31 mouse cellular contexts compared by ENCODE assay signal in genomic region chr2:150060046-150060725, GRCm38 (mm10).
DNase-seq lines count a peak whose midpoint lies in the region; ATAC-seq and TF ChIP-seq lines count a peak whose summit lies in the region.
"Had no signal": no experiment of that assay in that cellular context is flagged by ENCODE, and none has a peak within 500 bp of the region (broad histone marks: within the 10 kb centered on the region; RNA-seq: fewer than 3 reads in every experiment).

No protein-coding gene starts in this region.

- H3K4me1 ChIP-seq in forebrain, postnatal 0 days (ENCODE audit: insufficient read depth), result no peaks in the 10 kb centered on the region
- H3K4me1 ChIP-seq in forebrain, embryonic 10.5 days, result no peaks in the 10 kb centered on the region
- H3K4me1 ChIP-seq in midbrain, postnatal 0 days (ENCODE audit: insufficient read depth, low read length), result no peaks in the 10 kb centered on the region
- no peaks in the 10 kb centered on the region for H3K4me1 ChIP-seq in neural tube, embryonic 15.5 days
- H3K4me1 ChIP-seq: embryonic facial prominence, embryonic 10.5 days; embryonic facial prominence, embryonic 15.5 days; forebrain, embryonic 13.5 days; hindbrain, embryonic 12.5 days; intestine, embryonic 15.5 days; liver, embryonic 12.5 days; neural tube, embryonic 13.5 days had no signal

- H3K4me3 ChIP-seq in forebrain, postnatal 0 days (ENCODE audit: low read depth, low read length), result no peak overlapping the region
- H3K4me3 ChIP-seq in forebrain, embryonic 10.5 days, result no peak overlapping the region
- no peak overlapping the region for H3K4me3 ChIP-seq in midbrain, postnatal 0 days (ENCODE audit: low read depth, low read length)
- no peak overlapping the region for H3K4me3 ChIP-seq in neural tube, embryonic 15.5 days (replicated peaks)
- H3K4me3 ChIP-seq: embryonic facial prominence, embryonic 10.5 days; embryonic facial prominence, embryonic 15.5 days; forebrain, embryonic 13.5 days; hindbrain, embryonic 12.5 days; intestine, embryonic 15.5 days; liver, embryonic 12.5 days; neural tube, embryonic 13.5 days had no signal

- no peak overlapping the region for H3K27ac ChIP-seq in forebrain, postnatal 0 days (ENCODE audit: low read depth, low read length)
- H3K27ac ChIP-seq in forebrain, embryonic 10.5 days, result no peak overlapping the region
- no peak overlapping the region for H3K27ac ChIP-seq in midbrain, postnatal 0 days (ENCODE audit: low read depth, low read length)
- no peak overlapping the region for H3K27ac ChIP-seq in neural tube, embryonic 15.5 days (replicated peaks)
- H3K27ac ChIP-seq: embryonic facial prominence, embryonic 10.5 days; embryonic facial prominence, embryonic 15.5 days; forebrain, embryonic 13.5 days; hindbrain, embryonic 12.5 days; hindbrain, postnatal 0 days; intestine, embryonic 15.5 days; liver, embryonic 12.5 days; neural tube, embryonic 13.5 days had no signal

- no peaks in the 10 kb centered on the region for H3K9me3 ChIP-seq in forebrain, postnatal 0 days (ENCODE audit: low read length)
- H3K9me3 ChIP-seq in forebrain, embryonic 10.5 days, result no peaks in the 10 kb centered on the region
- no peaks in the 10 kb centered on the region for H3K9me3 ChIP-seq in midbrain, postnatal 0 days (ENCODE audit: low read length)
- H3K9me3 ChIP-seq in neural tube, embryonic 15.5 days (replicated peaks), result no peaks in the 10 kb centered on the region
- H3K9me3 ChIP-seq: embryonic facial prominence, embryonic 10.5 days; embryonic facial prominence, embryonic 15.5 days; forebrain, embryonic 13.5 days; hindbrain, embryonic 12.5 days; intestine, embryonic 15.5 days; liver, embryonic 12.5 days; neural tube, embryonic 13.5 days had no signal

- DNase-seq in forebrain, postnatal 0 days, result peak; percentile 35
- no peak for DNase-seq in forebrain, embryonic 10.5 days (ENCODE audit: extremely low spot score, low spot score)
- peak; percentile 26 to 29 for DNase-seq in right cerebral cortex, postnatal 10 days (ENCODE audit: low spot score in 2 of 2)
- DNase-seq in right cerebral cortex, postnatal 25 days, result no peak
- peak; percentile 25 to 43 for DNase-seq in layer of hippocampus, postnatal 10 days (ENCODE audit: low spot score in 2 of 2)
- peak; percentile 5 for DNase-seq in midbrain, postnatal 0 days (ENCODE audit: low spot score)
- no peak for DNase-seq in kidney, adult 18-20 months
- DNase-seq: adrenal gland, postnatal 10 days; cerebellum, adult 18-20 months; cerebellum, postnatal 14 days; gastrocnemius, postnatal 10 days; heart, postnatal 36 days; kidney, adult 9 months; kidney, postnatal 10 days; left cerebral cortex, postnatal 4 days; liver, postnatal 0 days; lung, postnatal 36 days; right cerebral cortex, postnatal 14 days; thymus, adult 18-20 months; thymus, postnatal 25 days had no signal

- no peaks in the 10 kb centered on the region for H3K36me3 ChIP-seq in forebrain, postnatal 0 days (ENCODE audit: insufficient read depth)
- no peaks in the 10 kb centered on the region for H3K36me3 ChIP-seq in forebrain, embryonic 10.5 days (replicated peaks)
- no peaks in the 10 kb centered on the region for H3K36me3 ChIP-seq in midbrain, postnatal 0 days (ENCODE audit: insufficient read depth, low read length)
- H3K36me3 ChIP-seq in neural tube, embryonic 15.5 days, result no peaks in the 10 kb centered on the region
- H3K36me3 ChIP-seq: embryonic facial prominence, embryonic 10.5 days; embryonic facial prominence, embryonic 15.5 days; hindbrain, embryonic 12.5 days; intestine, embryonic 15.5 days; liver, embryonic 12.5 days; neural tube, embryonic 13.5 days had no signal

- no peaks in the 10 kb centered on the region for H3K27me3 ChIP-seq in forebrain, postnatal 0 days (ENCODE audit: insufficient read depth, low read length)
- H3K27me3 ChIP-seq in forebrain, embryonic 10.5 days (ENCODE audit: poor library complexity, severe bottlenecking), result no peaks in the 10 kb centered on the region
- no peaks in the 10 kb centered on the region for H3K27me3 ChIP-seq in midbrain, postnatal 0 days (ENCODE audit: insufficient read depth, low read length)
- H3K27me3 ChIP-seq in neural tube, embryonic 15.5 days (replicated peaks), result no peaks in the 10 kb centered on the region
- H3K27me3 ChIP-seq: embryonic facial prominence, embryonic 15.5 days; forebrain, embryonic 13.5 days; hindbrain, embryonic 12.5 days; intestine, embryonic 15.5 days; liver, embryonic 12.5 days; neural tube, embryonic 13.5 days; Patski had no signal

- TF ChIP-seq CTCF in forebrain, postnatal 0 days (IDR thresholded peaks at IDR 0.05; ENCODE audit: low read depth), result no peak
- TF ChIP-seq CTCF in midbrain, postnatal 0 days (IDR thresholded peaks at IDR 0.05), result no peak

- ATAC-seq in forebrain, postnatal 0 days, result peak; percentile 64
- ATAC-seq in midbrain, postnatal 0 days (ENCODE audit: low FRiP score), result peak; percentile 42; the same call in 1 of the 2 replicates
- no peak for ATAC-seq in neural tube, embryonic 15.5 days (ENCODE audit: low FRiP score)
- ATAC-seq: forebrain, embryonic 13.5 days; hindbrain, postnatal 0 days; intestine, embryonic 15.5 days; liver, embryonic 12.5 days; liver, postnatal 0 days; Patski had no signal

- H3K9ac ChIP-seq in forebrain, postnatal 0 days, result no peak overlapping the region
- H3K9ac ChIP-seq in midbrain, postnatal 0 days (replicated peaks; ENCODE audit: low read length, poor library complexity, severe bottlenecking), result no peak overlapping the region
- no peak overlapping the region for H3K9ac ChIP-seq in neural tube, embryonic 15.5 days (replicated peaks)
- H3K9ac ChIP-seq: embryonic facial prominence, embryonic 15.5 days; forebrain, embryonic 13.5 days; hindbrain, embryonic 12.5 days; intestine, embryonic 15.5 days; liver, embryonic 12.5 days; liver, postnatal 0 days; neural tube, embryonic 13.5 days had no signal

- H3K4me2 ChIP-seq in forebrain, postnatal 0 days (ENCODE audit: low read depth), result no peak overlapping the region
- no peak overlapping the region for H3K4me2 ChIP-seq in midbrain, postnatal 0 days (ENCODE audit: low read depth, low read length, poor library complexity, severe bottlenecking)
- H3K4me2 ChIP-seq in neural tube, embryonic 15.5 days, result no peak overlapping the region
- H3K4me2 ChIP-seq: embryonic facial prominence, embryonic 15.5 days; forebrain, embryonic 13.5 days; heart, embryonic 11.5 days; hindbrain, embryonic 12.5 days; intestine, embryonic 15.5 days; liver, embryonic 12.5 days; neural tube, embryonic 13.5 days had no signal

- WGBS in forebrain, postnatal 0 days, result 78% methylated on average over 2 of the region's 2 CpGs
- 71% methylated on average over 2 of the region's 2 CpGs for WGBS in forebrain, embryonic 10.5 days
- 67% methylated on average over 2 of the region's 2 CpGs for WGBS in midbrain, postnatal 0 days
- WGBS in neural tube, embryonic 15.5 days, result 77% methylated on average over 2 of the region's 2 CpGs

Comparison
In these comparisons a context has a peak if more than half of its experiments do, and no peak if none do; other contexts are left out.
1. DNase-seq: peak in forebrain, postnatal 0 days (single experiment), right cerebral cortex, postnatal 10 days (2 of 2), layer of hippocampus, postnatal 10 days (2 of 2) and midbrain, postnatal 0 days (single experiment); none in forebrain, embryonic 10.5 days (single experiment), right cerebral cortex, postnatal 25 days (single experiment) and kidney, adult 18-20 months (single experiment).